Mouse (Mus musculus): ENCODE measurements around the gene Hipk2.
A peak's percentile ranks its signal among the peaks of the same experiment; 100 is the strongest.

The Hipk2 gene

DNA sequence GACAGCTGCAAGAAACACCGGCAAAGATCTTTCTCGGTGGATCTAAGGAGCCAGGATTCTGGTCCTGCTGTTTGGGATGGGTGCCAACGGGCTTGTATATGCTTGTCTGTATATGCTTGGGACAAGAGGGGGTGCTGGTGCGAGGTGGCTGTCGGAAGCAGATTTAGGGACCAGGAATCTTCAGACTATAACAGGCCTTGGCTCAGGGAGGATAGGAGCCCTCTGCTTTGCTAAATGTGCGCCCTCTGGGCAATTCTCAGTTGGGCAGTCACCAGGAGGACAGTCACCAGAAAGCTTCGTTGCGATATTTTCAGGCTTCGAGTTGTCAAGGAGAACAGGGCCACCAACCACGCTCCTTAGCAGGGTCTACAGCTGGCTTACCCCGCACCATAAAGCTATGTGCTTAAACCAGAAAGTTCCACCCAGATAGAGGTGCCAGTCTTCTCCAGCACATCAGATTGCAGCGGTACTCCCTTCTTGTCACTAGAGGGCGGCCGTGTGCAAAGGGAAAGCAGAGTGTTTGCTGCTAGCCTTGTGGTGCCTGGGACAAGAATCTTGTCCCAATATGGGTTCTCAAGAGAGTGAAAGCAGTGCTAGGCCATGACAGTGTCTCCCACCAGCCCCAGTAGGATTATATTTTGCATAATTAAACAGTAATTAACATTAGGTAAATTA lies 225.6 kb downstream of the Hipk2 start:
- Histone ChIP-seq H3K9me3 (ENCODE audit: low read length) (peaks cover 27% of the 10 kb centered on the region), H3K27me3 (ENCODE audit: insufficient read depth, low read length) (peaks cover 24% of the 10 kb centered on the region), H3K4me1 (replicated peaks; ENCODE audit: low read depth, low read length) (peaks cover 8% of the 10 kb centered on the region), H3K36me3 (ENCODE audit: insufficient read depth, low read length) (no peaks in the 10 kb centered on the region), H3K4me3 (replicated peaks; ENCODE audit: low read length) (no peak overlapping the region; the same call in 1 of the 2 replicates)
- TF ChIP-seq CTCF (conservative IDR thresholded peaks at IDR 0.05; ENCODE audit: low read length): peak; percentile 89
- no peak for TF ChIP-seq POU5F1 (IDR thresholded peaks at IDR 0.05; ENCODE audit: borderline replicate concordance, low read length)
- TF ChIP-seq NANOG (IDR thresholded peaks at IDR 0.05; ENCODE audit: borderline replicate concordance, low read length): no peak

DNA sequence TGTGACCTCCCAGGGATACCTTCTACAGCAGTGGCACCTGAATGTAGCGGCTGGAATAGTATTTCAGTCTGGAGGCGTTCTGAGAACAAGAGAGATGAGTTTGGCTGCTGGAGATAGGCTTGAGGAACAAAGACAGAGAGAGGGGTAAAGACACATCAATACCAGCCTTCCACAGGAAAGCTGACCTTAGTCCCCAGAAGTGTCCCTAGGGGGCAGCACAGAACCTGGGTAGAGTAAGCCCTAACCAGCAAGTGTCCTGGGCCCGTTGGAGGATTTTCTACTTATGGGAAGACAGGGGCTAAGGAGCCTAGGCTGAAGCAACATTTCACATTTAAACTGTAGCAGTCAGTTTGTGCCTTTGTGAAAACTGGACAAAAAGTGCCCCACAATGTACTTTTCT lies 226.4 kb downstream of the Hipk2 start:
- Histone ChIP-seq H3K4me3 (replicated peaks; ENCODE audit: low read length) (no peak overlapping the region), H3K36me3 (ENCODE audit: insufficient read depth, low read length) (no peaks in the 10 kb centered on the region), H3K4me1 (replicated peaks; ENCODE audit: low read depth, low read length) (peaks cover 8% of the 10 kb centered on the region), H3K27me3 (ENCODE audit: insufficient read depth, low read length) (peaks cover 31% of the 10 kb centered on the region), H3K9me3 (ENCODE audit: low read length) (peaks cover 22% of the 10 kb centered on the region)
- TF ChIP-seq NANOG (IDR thresholded peaks at IDR 0.05; ENCODE audit: borderline replicate concordance, low read length): no peak
- no peak for TF ChIP-seq POU5F1 (IDR thresholded peaks at IDR 0.05; ENCODE audit: borderline replicate concordance, low read length)
- TF ChIP-seq CTCF (conservative IDR thresholded peaks at IDR 0.05; ENCODE audit: low read length): peak; percentile 48
